Mouse (Mus musculus): ENCODE results near the gene Dlst.

DNA sequence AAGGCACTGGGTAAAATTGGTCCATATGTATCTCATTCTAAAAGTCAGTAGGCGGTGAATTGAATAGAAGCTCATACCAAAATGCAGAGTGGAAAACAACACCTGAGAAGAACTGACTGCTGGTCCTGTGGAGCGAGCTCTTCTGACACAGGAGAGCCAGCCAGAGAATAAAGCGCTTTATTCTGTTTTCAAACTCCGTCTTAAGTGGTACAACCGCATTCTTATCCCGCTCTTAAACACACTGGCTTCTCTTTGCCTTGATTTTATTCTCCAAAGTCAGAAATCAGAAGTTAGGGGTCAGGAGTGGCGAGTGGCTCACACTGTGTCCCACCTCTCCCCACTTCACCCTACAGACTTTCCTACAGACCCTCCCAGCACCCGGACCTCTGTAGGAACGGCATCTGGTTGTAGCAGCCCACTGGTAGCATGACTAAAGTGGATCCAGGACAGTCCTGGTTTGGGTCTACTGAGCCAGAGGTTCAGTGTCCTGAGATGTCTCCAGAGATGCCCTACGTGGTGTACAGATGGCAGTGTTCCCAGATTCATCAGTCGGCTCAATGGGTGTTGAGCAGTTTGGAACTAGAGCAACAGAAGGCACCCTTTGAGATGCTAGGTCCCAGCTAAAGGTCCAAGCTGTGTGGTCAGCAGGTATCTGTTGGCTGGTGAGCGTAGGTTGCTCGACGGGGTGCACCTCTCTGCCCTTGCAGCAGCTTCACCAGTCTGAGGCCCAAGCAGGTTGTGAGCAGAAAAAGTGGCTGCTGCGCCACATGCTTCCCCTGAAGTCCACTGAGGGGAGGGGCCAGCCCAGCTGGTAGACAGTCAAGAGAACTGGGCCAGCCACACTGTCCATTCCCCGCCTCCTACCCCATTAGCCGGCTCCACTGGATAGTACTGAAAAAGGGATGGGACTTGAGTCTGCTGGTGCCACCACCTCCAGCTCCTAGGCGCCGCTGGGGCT is 25.2 kb downstream of the Dlst start:
- no peak for TF ChIP-seq JUND (IDR thresholded peaks at IDR 0.05; ENCODE audit: low read depth, low read length)
- TF ChIP-seq USF1 (IDR thresholded peaks at IDR 0.05; ENCODE audit: low read depth, low read length) = no peak
- no peak for TF ChIP-seq HCFC1 (IDR thresholded peaks at IDR 0.05; ENCODE audit: low read depth, low read length)
- no peak for TF ChIP-seq CTCF (IDR thresholded peaks at IDR 0.05 in 2 of 3, conservative IDR thresholded peaks at IDR 0.05 in 1 of 3; ENCODE audit: control insufficient read depth in 1 of 3, insufficient read depth in 1 of 3, low read depth in 2 of 3, low read length in 3 of 3, poor library complexity in 1 of 3, severe bottlenecking in 1 of 3)
- no peak for TF ChIP-seq TCF12 (IDR thresholded peaks at IDR 0.05; ENCODE audit: low read depth, low read length)
- TF ChIP-seq EP300 (IDR thresholded peaks at IDR 0.05; ENCODE audit: low read depth in 1 of 2, low read length in 2 of 2) = no peak
- no peak for TF ChIP-seq POLR2A (IDR thresholded peaks at IDR 0.05; ENCODE audit: control insufficient read depth in 1 of 2, insufficient read depth in 1 of 2, low read depth in 1 of 2, low read length in 2 of 2, poor library complexity in 1 of 2)
